Mouse (Mus musculus) frontal cortex, adult (tissue): ENCODE data around the gene Cby3.

Source experiments
- ATAC-seq: cut with Nextera tagmentation; 2 replicates; pipeline ENCODE4 v1.9.2; 2017; ENCODE audit warnings: mild to moderate bottlenecking, moderate library complexity, mixed read lengths; ENCODE audit not compliant: low TSS enrichment

Cby3 gene

GRCm38 (mm10) chr11:50364548-50364947, 10.3 kb downstream of the Cby3 start:
- peak; percentile 79 for ATAC-seq

GRCm38 (mm10) chr11:50365322-50365721, 11.1 kb downstream of the Cby3 start:
- ATAC-seq: no peak

DNA sequence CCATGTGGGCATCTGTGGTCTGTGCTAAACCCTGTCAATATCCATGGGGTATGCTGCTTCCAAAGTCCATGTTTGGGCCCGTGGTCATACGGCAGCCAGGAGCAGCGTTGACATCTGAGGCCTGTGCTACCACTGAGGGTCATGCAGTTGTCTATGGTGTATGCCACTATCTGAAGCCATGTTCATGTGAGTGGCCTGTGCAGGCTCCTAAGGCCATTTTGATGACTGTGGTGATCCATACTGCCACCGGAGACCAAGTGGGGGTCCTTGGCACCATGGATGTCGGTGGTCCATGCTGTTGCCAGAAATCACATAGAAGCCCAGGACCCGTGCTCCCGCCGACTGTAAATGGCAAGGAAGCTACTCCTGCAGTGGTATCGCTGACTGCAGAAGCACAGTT, 13.3 kb downstream of the Cby3 start:
- ATAC-seq: no peak

- no peak for ATAC-seq
Observed at GRCm38 (mm10) chr11:50369360-50369911, 15.2 kb downstream of the Cby3 start.

- ATAC-seq: no peak
Observed at GRCm38 (mm10) chr11:50370969-50371368, 16.7 kb downstream of the Cby3 start.

DNA sequence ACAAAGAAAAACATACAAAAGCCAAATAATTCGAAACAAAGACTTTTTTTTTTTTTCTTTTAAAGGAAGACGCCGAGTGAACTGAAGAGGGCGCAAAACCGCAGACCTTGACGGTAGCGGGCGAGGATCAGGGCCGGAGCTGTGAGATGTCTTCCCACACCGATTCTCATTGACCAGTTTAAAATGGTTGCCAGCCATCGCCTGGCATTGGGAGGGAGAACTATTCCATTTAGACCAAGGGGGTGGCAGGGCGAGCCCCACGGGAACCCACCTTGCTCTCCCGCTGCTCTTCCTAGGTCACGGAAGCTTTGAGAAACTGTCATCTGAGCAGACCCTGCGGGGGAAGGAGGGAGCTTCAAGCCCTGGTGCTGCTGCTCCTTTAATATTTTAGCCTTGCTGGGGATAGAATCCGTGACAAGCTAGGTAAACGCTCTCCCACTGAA, 17.2 kb downstream of the Cby3 start:
- peak; percentile 76 for ATAC-seq

DNA sequence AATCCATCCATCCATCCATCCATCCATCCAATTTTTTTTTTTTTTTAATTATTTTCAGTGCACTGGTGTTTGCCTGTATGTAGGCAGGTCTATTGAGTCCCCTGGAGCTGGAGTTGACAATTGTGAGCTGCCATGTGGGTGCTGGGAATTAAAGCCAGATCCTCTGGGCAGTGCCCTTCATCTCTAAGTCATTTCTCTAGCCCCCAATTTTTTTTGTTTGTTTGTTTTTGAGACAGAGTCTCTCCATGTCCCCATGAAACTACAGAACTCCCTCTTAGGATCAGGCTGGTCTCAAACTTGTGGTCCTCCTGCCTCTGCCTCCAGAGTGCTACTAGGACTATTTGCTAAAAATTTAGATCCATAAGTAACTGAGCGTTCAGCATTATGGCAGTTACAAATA, 17.6 kb downstream of the Cby3 start:
- no peak for ATAC-seq

- ATAC-seq: no peak
Observed at GRCm38 (mm10) chr11:50373086-50373485, 18.8 kb downstream of the Cby3 start.

GRCm38 (mm10) chr11:50373621-50374020, 19.4 kb downstream of the Cby3 start:
- no peak for ATAC-seq

- ATAC-seq: no peak
Observed at GRCm38 (mm10) chr11:50374286-50375015, 20.2 kb downstream of the Cby3 start.

DNA sequence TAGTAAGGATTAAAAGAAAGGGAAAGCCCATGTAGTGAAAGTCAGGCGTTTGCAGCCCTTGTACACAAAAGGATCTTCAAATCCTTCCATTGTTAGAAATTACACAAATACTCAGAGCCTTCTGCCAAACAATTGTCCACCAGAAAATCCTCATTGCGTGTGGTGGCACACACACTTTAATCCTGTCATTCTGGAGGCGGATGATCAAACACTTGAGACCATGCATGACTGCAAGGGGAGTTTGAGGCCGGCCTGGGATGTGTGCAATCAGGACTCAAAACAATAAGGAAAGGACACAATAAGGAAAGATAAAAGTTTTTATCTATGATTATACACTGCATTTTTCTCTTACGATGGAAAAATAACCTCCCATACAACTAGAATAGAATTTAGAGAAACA, 21.2 kb downstream of the Cby3 start:
- ATAC-seq: no peak

DNA sequence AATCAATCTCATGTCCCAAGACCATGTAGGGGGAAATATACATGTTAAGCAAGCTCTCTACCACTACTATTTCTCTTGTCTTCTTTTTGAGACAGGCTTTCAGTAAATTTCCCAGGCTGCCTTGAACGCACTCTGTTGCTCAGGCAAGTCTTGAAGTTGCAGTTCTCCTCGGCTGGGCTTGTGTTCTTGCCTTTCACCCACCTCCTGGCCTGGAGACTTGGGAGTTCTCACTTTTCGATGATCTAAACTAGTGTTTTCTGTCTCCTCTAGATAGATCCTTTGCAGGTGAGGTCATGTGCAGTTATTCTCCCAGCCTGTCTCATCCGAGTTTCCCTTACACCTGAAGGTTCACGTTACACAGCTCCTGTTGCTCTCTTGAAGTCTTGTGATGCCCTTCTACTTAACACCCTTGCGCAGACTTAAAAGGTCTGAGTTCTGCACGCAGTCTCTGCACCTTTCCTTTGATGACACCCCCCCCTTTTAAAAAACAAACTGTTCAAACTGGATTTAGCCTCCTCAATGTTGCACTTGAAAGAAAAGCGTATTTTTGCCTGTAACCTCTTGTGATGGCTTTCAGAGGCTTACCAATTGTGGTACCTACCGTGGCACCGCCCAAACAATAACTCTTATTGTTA, 22.0 kb downstream of the Cby3 start:
- ATAC-seq: no peak

- peak; percentile 87 for ATAC-seq
Observed at GRCm38 (mm10) chr11:50376911-50377891, 22.9 kb downstream of the Cby3 start, which contains the start of gene Hnrnph1. Gene Hnrnph1 (plus strand): TSS chr11:50376990.

- peak; percentile 55 for ATAC-seq
Observed at GRCm38 (mm10) chr11:50377892-50378684, 23.8 kb downstream of the Cby3 start.

- no peak for ATAC-seq
Observed at GRCm38 (mm10) chr11:50379023-50379752, 24.9 kb downstream of the Cby3 start.

DNA sequence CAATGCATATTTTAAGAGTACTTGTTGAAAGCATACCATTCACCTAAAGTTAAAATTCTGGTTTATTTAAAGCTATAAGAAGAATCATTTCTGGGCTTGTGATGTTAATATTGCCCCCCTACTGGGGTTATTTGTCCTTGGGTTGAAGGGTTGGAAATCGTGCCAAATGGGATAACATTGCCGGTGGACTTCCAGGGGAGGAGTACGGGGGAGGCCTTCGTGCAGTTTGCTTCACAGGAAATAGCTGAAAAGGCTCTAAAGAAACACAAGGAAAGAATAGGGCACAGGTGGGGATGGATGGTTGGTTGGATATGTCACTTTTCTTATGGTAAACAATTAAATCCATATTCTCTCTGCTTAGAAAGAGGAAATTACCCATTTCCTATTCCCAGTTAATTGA, 27.0 kb downstream of the Cby3 start:
- no peak for ATAC-seq

- ATAC-seq: no peak
Observed at GRCm38 (mm10) chr11:50387167-50387679, 33.0 kb downstream of the Cby3 start.

- no peak for ATAC-seq
Observed at GRCm38 (mm10) chr11:50387697-50388096, 33.4 kb downstream of the Cby3 start.

DNA sequence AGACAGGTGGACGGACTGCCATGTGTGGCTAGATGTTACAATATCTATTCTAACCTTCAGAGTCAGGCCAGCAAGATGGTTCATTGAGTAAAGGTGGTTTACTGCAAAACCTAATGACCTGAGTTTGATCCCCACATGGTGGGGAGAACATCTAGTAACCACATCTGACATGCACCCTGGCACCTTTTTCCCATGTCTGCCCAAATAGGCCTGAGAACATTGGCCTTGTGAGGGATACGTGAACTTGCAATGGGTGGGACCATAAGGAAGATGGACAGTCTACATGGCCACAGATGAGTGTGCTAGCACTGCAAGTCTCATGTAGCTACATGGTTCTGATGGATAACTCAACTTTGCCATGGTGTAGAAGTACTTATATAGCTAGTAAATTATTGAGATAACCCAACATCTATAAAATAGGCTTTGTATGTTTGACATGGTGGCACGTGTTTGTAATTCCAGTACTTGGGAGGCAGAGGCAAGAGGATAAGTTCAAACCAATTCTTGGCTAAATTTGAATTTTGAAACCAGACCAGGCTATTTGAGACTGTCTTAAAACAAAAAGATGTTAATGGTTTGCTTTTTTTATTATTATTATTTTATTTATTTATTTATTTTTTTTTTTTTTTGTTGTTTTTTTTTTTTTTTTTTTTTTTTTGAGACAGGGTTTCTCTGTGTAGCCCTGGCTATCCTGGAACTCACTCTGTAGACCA, 34.1 kb downstream of the Cby3 start:
- no peak for ATAC-seq
